In genomic region chr11:119549371-119549811, GRCm38 (mm10) we compare ENCODE assay signal across 9 mouse cellular contexts. TPM values are rescaled to one million over a fixed set of nuclear protein-coding genes. Genes with fewer than 3 reads are reported as not detected.
DNase-seq lines count a peak whose midpoint lies in the region; ATAC-seq lines count a peak whose summit lies in the region.
"Had no signal": no experiment of that assay in that cellular context is flagged by ENCODE, and none has a peak within 500 bp of the region (broad histone marks: within the 10 kb centered on the region; RNA-seq: fewer than 3 reads in every experiment).

No protein-coding gene starts in this region.

- peaks cover 72% of the 10 kb centered on the region for H3K27me3 ChIP-seq in intestine, embryonic 15.5 days (replicated peaks)
- peaks cover 3% of the 10 kb centered on the region; the same call in 1 of the 2 replicates for H3K27me3 ChIP-seq in neural tube, embryonic 14.5 days (ENCODE audit: control insufficient read depth, insufficient read depth, low read length)

- no peaks in the 10 kb centered on the region for H3K9me3 ChIP-seq in intestine, embryonic 15.5 days
- no peaks in the 10 kb centered on the region for H3K9me3 ChIP-seq in neural tube, embryonic 14.5 days (ENCODE audit: control insufficient read depth, low read length)

- H3K4me3 ChIP-seq in intestine, embryonic 15.5 days (replicated peaks): peak overlapping the region; percentile 36
- peak overlapping the region; percentile 76 for H3K4me3 ChIP-seq in neural tube, embryonic 14.5 days (ENCODE audit: low read depth, low read length)

- peaks cover 39% of the 10 kb centered on the region for H3K4me1 ChIP-seq in intestine, embryonic 15.5 days (replicated peaks)
- H3K4me1 ChIP-seq in neural tube, embryonic 14.5 days (ENCODE audit: control insufficient read depth, insufficient read depth, low read length): peaks cover 45% of the 10 kb centered on the region

- no peaks in the 10 kb centered on the region for H3K36me3 ChIP-seq in intestine, embryonic 15.5 days
- no peaks in the 10 kb centered on the region for H3K36me3 ChIP-seq in neural tube, embryonic 14.5 days (ENCODE audit: control insufficient read depth, insufficient read depth, low read length)

- H3K27ac ChIP-seq in intestine, embryonic 15.5 days: no peak overlapping the region
- H3K27ac ChIP-seq in neural tube, embryonic 14.5 days (ENCODE audit: low read depth, low read length): peak overlapping the region; percentile 55

- DNase-seq in gastrocnemius, postnatal 10 days: peak; percentile 19
- no peak for DNase-seq in gastrocnemius, adult 8-10 months (ENCODE audit: low spot score in 2 of 2)
- DNase-seq in right cerebral cortex, adult 18-20 months: peak; percentile 50
- DNase-seq in right cerebral cortex, postnatal 36 days (ENCODE audit: low spot score in 2 of 2): no peak
- DNase-seq in right cerebral cortex, postnatal 14 days: no peak
- no peak for DNase-seq in Muller cell, postnatal 12 days (ENCODE audit: inconsistent ontology term)

- 0 out of 2 replicates have a peak overlapping the region, but pooled peaks have one; percentile 30 for H3K9ac ChIP-seq in intestine, embryonic 15.5 days
- peak overlapping the region; percentile 58 for H3K9ac ChIP-seq in neural tube, embryonic 14.5 days (replicated peaks; ENCODE audit: low read depth, low read length)

- 1% methylated on average over 43 of the region's 43 CpGs for WGBS in intestine, embryonic 15.5 days
- under 1% methylated on average over 42 of the region's 43 CpGs for WGBS in neural tube, embryonic 14.5 days

- ATAC-seq in intestine, embryonic 15.5 days: no peak
- ATAC-seq in neural tube, embryonic 14.5 days (ENCODE audit: low read depth): no peak

- peak overlapping the region; percentile 100 for H3K4me2 ChIP-seq in intestine, embryonic 15.5 days (replicated peaks)
- H3K4me2 ChIP-seq in neural tube, embryonic 14.5 days (ENCODE audit: low read depth, low read length): peak overlapping the region; percentile 97

RNA-seq across cellular contexts. Expression of gene Nptx1, which starts 1.8 kb away (rescaled TPM):
- under 1 TPM; 0.50 to 0.66 TPM for total RNA-seq in gastrocnemius, postnatal 10 days (2021)
- under 1 TPM in 1 of 4 experiments, not detected in 3; 0.07 TPM for total RNA-seq in gastrocnemius, adult 8-10 months (2022)
- 0.90 and 1.1 TPM in 2 replicates for polyA plus RNA-seq in intestine, embryonic 15.5 days (2015; fragmentation: Nextera tagmentation; extraction: Ambion mirVana)
- 23.7 and 27.4 TPM in 2 replicates for polyA plus RNA-seq in neural tube, embryonic 14.5 days (2014; fragmentation: Nextera tagmentation; extraction: Ambion mirVana)
- total RNA-seq: MEL had no signal

RNA-seq across cellular contexts. Expression of gene Rptor, which starts 53.3 kb away (rescaled TPM):
- total RNA-seq in gastrocnemius, postnatal 10 days (2021): 10 to 100 TPM; 30.6 to 34.8 TPM
- 10 to 100 TPM; 25.2 to 28.5 (median 26.6) TPM for total RNA-seq in gastrocnemius, adult 8-10 months (2022)
- 9.0 and 10.1 TPM in 2 replicates for polyA plus RNA-seq in intestine, embryonic 15.5 days (2015; fragmentation: Nextera tagmentation; extraction: Ambion mirVana)
- polyA plus RNA-seq in neural tube, embryonic 14.5 days (2014; fragmentation: Nextera tagmentation; extraction: Ambion mirVana): 12.1 and 13.4 TPM in 2 replicates

RNA-seq across cellular contexts. Expression of gene Endov, which starts 58.2 kb away (rescaled TPM):
- 10 to 100 TPM in 1 of 2 experiments, 1 to 10 TPM in 1; 9.7 to 12.9 TPM for total RNA-seq in gastrocnemius, postnatal 10 days (2021)
- 1 to 10 TPM; 3.8 to 4.9 (median 4.5) TPM for total RNA-seq in gastrocnemius, adult 8-10 months (2022)
- polyA plus RNA-seq in intestine, embryonic 15.5 days (2015; fragmentation: Nextera tagmentation; extraction: Ambion mirVana): 15.5 and 15.6 TPM in 2 replicates
- 12.7 and 13.8 TPM in 2 replicates for polyA plus RNA-seq in neural tube, embryonic 14.5 days (2014; fragmentation: Nextera tagmentation; extraction: Ambion mirVana)

Comparison
In these comparisons a context has a peak if more than half of its experiments do, and no peak if none do; other contexts are left out.
1. DNase-seq: peak in gastrocnemius, postnatal 10 days (single experiment) and right cerebral cortex, adult 18-20 months (single experiment); none in gastrocnemius, adult 8-10 months (0 of 2), right cerebral cortex, postnatal 36 days (0 of 2), right cerebral cortex, postnatal 14 days (single experiment) and Muller cell, postnatal 12 days (single experiment).